Mouse (Mus musculus): ENCODE data around the gene Cd44. TPM values are rescaled to one million over a fixed set of nuclear protein-coding genes. Genes with fewer than 3 reads are reported as not detected.
A peak's percentile ranks its signal among the peaks of the same experiment; 100 is the strongest.

Gene Cd44
- total and polyA plus RNA-seq, 3 experiments = 102 to 153 (median 112) TPM

GRCm38 (mm10) chr2:102812756-102813155 lies 88.7 kb downstream of the Cd44 start:
- in situ Hi-C loops (cut with MboI; ENCODE audit: low pct_ligation_motif_present, low pct_unique_long_range_greater_than_20kb, low sequenced_read_pairs) (no loop called here), dilution Hi-C loops (cut with MboI; ENCODE audit: extremely low pct_ligation_motif_present, extremely low pct_unique_long_range_greater_than_20kb, low sequenced_read_pairs) (no loop called here)
- DNase-seq (ENCODE audit: extremely low read depth) = peak; percentile 37
- TF ChIP-seq MXI1 (IDR thresholded peaks at IDR 0.05; ENCODE audit: low read depth, low read length) (no peak), POLR2AphosphoS2 (IDR thresholded peaks at IDR 0.05; ENCODE audit: low read depth, low read length) (no peak), IRF4 (IDR thresholded peaks at IDR 0.05; ENCODE audit: low read depth, low read length) (no peak), MAX (IDR thresholded peaks at IDR 0.05; ENCODE audit: low read length) (no peak), TCF12 (IDR thresholded peaks at IDR 0.05; ENCODE audit: low read depth, low read length) (no peak), CTCF (conservative IDR thresholded peaks at IDR 0.05 in 1 of 2, IDR thresholded peaks at IDR 0.05 in 1 of 2; ENCODE audit: low read depth in 2 of 2, low read length in 2 of 2) (no peak), CHD2 (IDR thresholded peaks at IDR 0.05; ENCODE audit: low read length) (no peak), GABPA (IDR thresholded peaks at IDR 0.05; ENCODE audit: insufficient replicate concordance, low read depth, low read length) (no peak), BHLHE40 (IDR thresholded peaks at IDR 0.05; ENCODE audit: low read depth, low read length) (no peak)
- Histone ChIP-seq H3K4me1 (ENCODE audit: control insufficient read depth in 1 of 2, insufficient read depth in 2 of 2) (peaks cover 2 to 65% of the 10 kb centered on the region in 2 experiments; a peak in 2 of 4 replicates), H3K36me3 (replicated peaks in 1 of 2; ENCODE audit: control insufficient read depth in 1 of 2, insufficient read depth in 1 of 2, low read length in 1 of 2) (peaks cover 60 to 74% of the 10 kb centered on the region in 2 experiments), H3K79me2 (replicated peaks; ENCODE audit: control insufficient read depth, extremely low read depth, insufficient read depth, poor library complexity, severe bottlenecking) (no peaks in the 10 kb centered on the region), H3K27ac (ENCODE audit: insufficient read depth, low read depth) (no peak overlapping the region), H3K4me3 (replicated peaks in 1 of 3; ENCODE audit: low read depth in 2 of 3, low read length in 2 of 3, poor library complexity in 1 of 3) (no peak overlapping the region), H3K9ac (ENCODE audit: insufficient read depth, low read depth) (no peak overlapping the region), H3K4me2 (ENCODE audit: insufficient read depth, low read depth, poor library complexity, severe bottlenecking) (no peak overlapping the region), H3K9me3 (replicated peaks; ENCODE audit: low read length) (no peaks in the 10 kb centered on the region), H3K27me3 (replicated peaks) (no peaks in the 10 kb centered on the region)

GRCm38 (mm10) chr2:102809436-102809835 lies 92.0 kb downstream of the Cd44 start:
- in situ Hi-C loops (cut with MboI; ENCODE audit: low pct_ligation_motif_present, low pct_unique_long_range_greater_than_20kb, low sequenced_read_pairs) = no loop called here
- peaks cover 0 to 39% of the 10 kb centered on the region in 2 experiments; a peak in 2 of 4 replicates for H3K4me1 ChIP-seq (ENCODE audit: control insufficient read depth in 1 of 2, insufficient read depth in 2 of 2)
- peaks cover 30 to 41% of the 10 kb centered on the region in 2 experiments for H3K36me3 ChIP-seq (replicated peaks in 1 of 2; ENCODE audit: control insufficient read depth in 1 of 2, insufficient read depth in 1 of 2, low read length in 1 of 2)
- no peak for DNase-seq (ENCODE audit: extremely low read depth)
- no peaks in the 10 kb centered on the region for H3K9me3 ChIP-seq (replicated peaks; ENCODE audit: low read length)
- dilution Hi-C loops (cut with MboI; ENCODE audit: extremely low pct_ligation_motif_present, extremely low pct_unique_long_range_greater_than_20kb, low sequenced_read_pairs) = no loop called here
- H3K79me2 ChIP-seq (replicated peaks; ENCODE audit: control insufficient read depth, extremely low read depth, insufficient read depth, poor library complexity, severe bottlenecking) = no peaks in the 10 kb centered on the region
- H3K4me2 ChIP-seq (ENCODE audit: insufficient read depth, low read depth, poor library complexity, severe bottlenecking) = no peak overlapping the region
- TF ChIP-seq POLR2AphosphoS2 (IDR thresholded peaks at IDR 0.05; ENCODE audit: low read depth, low read length) (peak; percentile 15; the same call in 1 of the 2 replicates), RCOR1 (conservative IDR thresholded peaks at IDR 0.05; ENCODE audit: low read depth, low read length) (no peak)
- no peak overlapping the region for H3K4me3 ChIP-seq (replicated peaks in 1 of 3; ENCODE audit: low read depth in 2 of 3, low read length in 2 of 3, poor library complexity in 1 of 3)
- no peaks in the 10 kb centered on the region for H3K27me3 ChIP-seq (replicated peaks)
- H3K27ac ChIP-seq (ENCODE audit: insufficient read depth, low read depth) = no peak overlapping the region
- no peak overlapping the region for H3K9ac ChIP-seq (ENCODE audit: insufficient read depth, low read depth)

GRCm38 (mm10) chr2:102807633-102808032 lies 93.8 kb downstream of the Cd44 start:
- in situ Hi-C loops (cut with MboI; ENCODE audit: low pct_ligation_motif_present, low pct_unique_long_range_greater_than_20kb, low sequenced_read_pairs) (no loop called here), dilution Hi-C loops (cut with MboI; ENCODE audit: extremely low pct_ligation_motif_present, extremely low pct_unique_long_range_greater_than_20kb, low sequenced_read_pairs) (no loop called here)
- Histone ChIP-seq H3K79me2 (replicated peaks; ENCODE audit: control insufficient read depth, extremely low read depth, insufficient read depth, poor library complexity, severe bottlenecking) (no peaks in the 10 kb centered on the region), H3K27me3 (replicated peaks) (no peaks in the 10 kb centered on the region), H3K4me1 (ENCODE audit: control insufficient read depth in 1 of 2, insufficient read depth in 2 of 2) (peaks cover 0 to 28% of the 10 kb centered on the region in 2 experiments; a peak in 2 of 4 replicates), H3K4me2 (ENCODE audit: insufficient read depth, low read depth, poor library complexity, severe bottlenecking) (no peak overlapping the region), H3K36me3 (replicated peaks in 1 of 2; ENCODE audit: control insufficient read depth in 1 of 2, insufficient read depth in 1 of 2, low read length in 1 of 2) (peaks cover 14 to 24% of the 10 kb centered on the region in 2 experiments), H3K4me3 (replicated peaks in 1 of 3; ENCODE audit: low read depth in 2 of 3, low read length in 2 of 3, poor library complexity in 1 of 3) (no peak overlapping the region), H3K27ac (ENCODE audit: insufficient read depth, low read depth) (no peak overlapping the region), H3K9me3 (replicated peaks; ENCODE audit: low read length) (no peaks in the 10 kb centered on the region), H3K9ac (ENCODE audit: insufficient read depth, low read depth) (no peak overlapping the region)
- no peak for DNase-seq (ENCODE audit: extremely low read depth)
- TF ChIP-seq SMC3 (IDR thresholded peaks at IDR 0.05; ENCODE audit: low read depth, low read length) (0 out of 2 replicates have a peak, but pooled peaks have one; percentile 8), ZKSCAN1 (IDR thresholded peaks at IDR 0.05; ENCODE audit: borderline replicate concordance, low read depth, low read length) (no peak), CTCF (conservative IDR thresholded peaks at IDR 0.05 in 1 of 2, IDR thresholded peaks at IDR 0.05 in 1 of 2; ENCODE audit: low read depth in 2 of 2, low read length in 2 of 2) (0 out of 4 replicates have a peak, but pooled peaks of 1 of the 2 experiments have one; percentile 11)

Data from CH12.LX (cell line).